Mouse (Mus musculus) ovary, postnatal 10 days (tissue): ENCODE data around the gene Gm21954.

Experiments
- DNase-seq: peaks from one replicate; pipeline ENCODE4 v3.0.0; 2022; ENCODE audit warnings: low spot score

Gm21954 gene

DNA sequence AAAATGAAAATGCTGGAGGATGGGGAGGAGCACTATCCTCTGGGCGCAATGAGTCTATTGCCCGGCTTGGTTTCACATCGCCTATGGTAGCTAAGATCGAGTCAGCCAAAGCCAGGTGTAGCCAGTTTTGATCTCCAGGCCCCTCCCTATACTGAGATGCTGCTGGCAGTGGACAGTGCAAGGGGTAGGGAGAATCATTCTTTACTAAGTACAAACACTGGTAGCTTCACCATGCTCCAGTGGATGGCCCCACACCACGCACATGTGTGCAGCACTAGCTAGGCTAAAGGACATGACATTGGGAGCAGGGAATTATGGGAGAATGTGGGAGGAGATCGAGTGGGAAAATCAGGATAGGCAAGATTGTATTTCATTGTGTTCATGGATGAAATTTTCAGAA lies 53.2 kb downstream of the Gm21954 start:
- no peak for DNase-seq

DNA sequence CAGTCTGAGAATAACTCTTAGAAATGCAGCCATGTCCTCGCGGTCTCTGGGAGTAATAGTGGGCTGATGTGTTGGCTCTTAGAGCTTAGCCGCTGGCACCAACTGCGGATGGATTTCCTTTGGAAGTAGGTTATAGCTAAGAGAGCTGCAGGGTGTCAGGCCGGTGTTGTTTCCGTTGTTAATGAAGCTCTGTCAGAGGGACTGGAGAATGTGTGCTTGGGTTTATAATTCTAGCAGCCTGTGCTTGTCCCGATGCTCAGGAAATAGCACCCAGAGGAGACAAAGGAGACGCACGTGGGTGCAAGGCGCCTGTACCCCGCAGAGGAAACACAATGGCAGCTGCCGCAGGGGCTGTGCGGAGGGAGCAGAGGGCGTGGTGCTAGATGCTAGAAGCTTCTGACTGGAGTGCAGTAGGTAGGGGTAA lies 56.5 kb downstream of the Gm21954 start:
- DNase-seq, result no peak
